Mouse (Mus musculus) stomach, postnatal 0 days (tissue): ENCODE results near the gene Dap. TPM values are rescaled to one million over a fixed set of nuclear protein-coding genes. Genes with fewer than 3 reads are reported as not detected.

Experiments used
- ATAC-seq: fragments of 200-750 bp; cut with Nextera tagmentation; 2 replicates; pipeline ENCODE4 v1.8.0; 2017; ENCODE audit not compliant: low FRiP score, low TSS enrichment
- DNase-seq: peaks from one replicate; pipeline ENCODE4 v3.0.0-alpha.2; 2016; ENCODE audit warnings: low spot score
- H3K27ac ChIP-seq: fragments of 300-500 bp; sonication (generic); replicated peaks from 2 replicates; pipeline ENCODE4 v1.5.1; 2014; ENCODE audit warnings: mild to moderate bottlenecking, control low read depth
- H3K27me3 ChIP-seq: fragments of 300-500 bp; sonication (generic); 2 replicates; pipeline ENCODE4 v1.6.1; 2014; ENCODE audit warnings: low read length; ENCODE audit not compliant: control insufficient read depth, insufficient read depth
- H3K36me3 ChIP-seq: fragments of 300-500 bp; sonication (generic); 2 replicates; pipeline ENCODE4 v1.6.1; 2014; ENCODE audit warnings: low read length, mixed read lengths; ENCODE audit not compliant: control insufficient read depth, insufficient read depth
- H3K4me1 ChIP-seq: fragments of 300-500 bp; sonication (generic); replicated peaks from 2 replicates; pipeline ENCODE4 v1.6.1; 2014; ENCODE audit warnings: antibody characterized with exemption; ENCODE audit not compliant: control insufficient read depth, insufficient read depth
- H3K4me2 ChIP-seq: fragments of 300-500 bp; sonication (generic); replicated peaks from 2 replicates; pipeline ENCODE4 v1.6.1; 2014; ENCODE audit warnings: low read depth, mild to moderate bottlenecking, control low read depth, moderate library complexity
- H3K4me3 ChIP-seq: fragments of 300-500 bp; sonication (generic); 2 replicates; pipeline ENCODE4 v1.5.1; 2014; ENCODE audit warnings: low read depth, low read length, control low read depth
- H3K9ac ChIP-seq: fragments of 300-500 bp; sonication (generic); 2 replicates; pipeline ENCODE4 v1.6.1; 2014; ENCODE audit warnings: mild to moderate bottlenecking, low read length, control low read depth, mixed read lengths
- H3K9me3 ChIP-seq: fragments of 300-500 bp; sonication (generic); 2 replicates; pipeline ENCODE4 v1.6.1; 2016; ENCODE audit warnings: low read length; ENCODE audit not compliant: control insufficient read depth
- CTCF ChIP-seq: IDR thresholded peaks from 2 replicates; pipeline ENCODE4 v1.5.1; 2016; ENCODE audit warnings: antibody characterized with exemption, low read depth, mild to moderate bottlenecking, moderate library complexity
- EP300 ChIP-seq: optimal IDR thresholded peaks from 2 replicates; pipeline ENCODE3; 2016; ENCODE audit warnings: antibody characterized with exemption
- WGBS: fragments of 180-500 bp; shearing (Covaris S2); extraction: QIAGEN DNeasy Blood & Tissue Kit; methylation state at CpG from one replicate; pipeline ENCODE4 v1.1.7; 2014; 5-methylcytosine and 5-hydroxymethylcytosine counted together
- polyA plus RNA-seq: library from polyadenylated mRNA; unstranded; fragments of >200 nt; fragmentation: Nextera tagmentation; extraction: Ambion mirVana; gene quantifications from 2 replicates; pipeline ENCODE4 v1.2.1, GENCODE M21; 2015

The Dap gene
- polyA plus RNA-seq, 1 experiment from 2014 or later: 120 TPM

- WGBS: 91% methylated on average over 4 of the region's 4 CpGs
- peaks cover 16% of the 10 kb centered on the region for H3K36me3 ChIP-seq
- DNase-seq: no peak
- no peak overlapping the region for H3K4me3 ChIP-seq
- no peak overlapping the region for H3K27ac ChIP-seq
- H3K27me3 ChIP-seq: no peaks in the 10 kb centered on the region
- no peak overlapping the region for H3K4me2 ChIP-seq
- TF ChIP-seq CTCF: no peak
- no peak for TF ChIP-seq EP300
- no peaks in the 10 kb centered on the region for H3K9me3 ChIP-seq
- no peak for ATAC-seq
- H3K4me1 ChIP-seq: no peaks in the 10 kb centered on the region
- no peak overlapping the region for H3K9ac ChIP-seq
Measured at GRCm38 (mm10) chr15:31240181-31240580, 16.1 kb downstream of the Dap start.

- Histone ChIP-seq H3K27me3 (no peaks in the 10 kb centered on the region), H3K4me1 (no peaks in the 10 kb centered on the region), H3K4me2 (no peak overlapping the region), H3K4me3 (no peak overlapping the region), H3K27ac (no peak overlapping the region), H3K9me3 (no peaks in the 10 kb centered on the region), H3K9ac (no peak overlapping the region), H3K36me3 (peaks cover 12% of the 10 kb centered on the region)
- 61% methylated on average over 10 of the region's 10 CpGs for WGBS
- DNase-seq: no peak
- ATAC-seq: no peak
- no peak for TF ChIP-seq EP300
- TF ChIP-seq CTCF: no peak
Measured at GRCm38 (mm10) chr15:31243260-31243659, 19.1 kb downstream of the Dap start.

- Histone ChIP-seq H3K4me2 (no peak overlapping the region), H3K27ac (no peak overlapping the region), H3K4me3 (no peak overlapping the region), H3K27me3 (no peaks in the 10 kb centered on the region), H3K9ac (no peak overlapping the region), H3K36me3 (peaks cover 9% of the 10 kb centered on the region), H3K9me3 (no peaks in the 10 kb centered on the region), H3K4me1 (no peaks in the 10 kb centered on the region)
- DNase-seq (no peak), ATAC-seq (no peak)
- TF ChIP-seq EP300 (no peak), CTCF (no peak)
- 76% methylated on average over 17 of the region's 17 CpGs for WGBS
Measured at GRCm38 (mm10) chr15:31244696-31245445, 20.8 kb downstream of the Dap start.

- DNase-seq (peak; percentile 44), ATAC-seq (peak; percentile 72)
- WGBS: 57% methylated on average over 9 of the region's 9 CpGs
- Histone ChIP-seq H3K27me3 (no peaks in the 10 kb centered on the region), H3K4me2 (no peak overlapping the region), H3K36me3 (peaks cover 4% of the 10 kb centered on the region), H3K27ac (no peak overlapping the region), H3K9me3 (no peaks in the 10 kb centered on the region), H3K9ac (no peak overlapping the region), H3K4me1 (no peaks in the 10 kb centered on the region), H3K4me3 (no peak overlapping the region)
- no peak for TF ChIP-seq EP300
Measured at GRCm38 (mm10) chr15:31245934-31246333, 21.8 kb downstream of the Dap start.

- no peak overlapping the region for H3K4me3 ChIP-seq
- no peaks in the 10 kb centered on the region for H3K4me1 ChIP-seq
- no peak for DNase-seq
- no peaks in the 10 kb centered on the region for H3K27me3 ChIP-seq
- H3K9me3 ChIP-seq: no peaks in the 10 kb centered on the region
- no peak overlapping the region for H3K27ac ChIP-seq
- TF ChIP-seq EP300 (no peak), CTCF (no peak)
- no peak overlapping the region for H3K9ac ChIP-seq
- no peak overlapping the region for H3K4me2 ChIP-seq
- ATAC-seq: no peak
- 65% methylated on average over 9 of the region's 9 CpGs for WGBS
- peaks cover 1% of the 10 kb centered on the region; the same call in 1 of the 2 replicates for H3K36me3 ChIP-seq
Measured at GRCm38 (mm10) chr15:31247035-31247434, 22.9 kb downstream of the Dap start.

GRCm38 (mm10) chr15:31248882-31249281, 24.8 kb downstream of the Dap start:
- H3K4me2 ChIP-seq: no peak overlapping the region
- no peak for DNase-seq
- no peaks in the 10 kb centered on the region for H3K27me3 ChIP-seq
- no peak for ATAC-seq
- H3K4me1 ChIP-seq: no peaks in the 10 kb centered on the region
- no peak for TF ChIP-seq EP300
- no peak for TF ChIP-seq CTCF
- no peaks in the 10 kb centered on the region for H3K9me3 ChIP-seq
- H3K27ac ChIP-seq: no peak overlapping the region
- H3K4me3 ChIP-seq: no peak overlapping the region
- no peaks in the 10 kb centered on the region for H3K36me3 ChIP-seq
- WGBS: 73% methylated on average over 7 of the region's 7 CpGs
- H3K9ac ChIP-seq: no peak overlapping the region
